In the genomic region with DNA sequence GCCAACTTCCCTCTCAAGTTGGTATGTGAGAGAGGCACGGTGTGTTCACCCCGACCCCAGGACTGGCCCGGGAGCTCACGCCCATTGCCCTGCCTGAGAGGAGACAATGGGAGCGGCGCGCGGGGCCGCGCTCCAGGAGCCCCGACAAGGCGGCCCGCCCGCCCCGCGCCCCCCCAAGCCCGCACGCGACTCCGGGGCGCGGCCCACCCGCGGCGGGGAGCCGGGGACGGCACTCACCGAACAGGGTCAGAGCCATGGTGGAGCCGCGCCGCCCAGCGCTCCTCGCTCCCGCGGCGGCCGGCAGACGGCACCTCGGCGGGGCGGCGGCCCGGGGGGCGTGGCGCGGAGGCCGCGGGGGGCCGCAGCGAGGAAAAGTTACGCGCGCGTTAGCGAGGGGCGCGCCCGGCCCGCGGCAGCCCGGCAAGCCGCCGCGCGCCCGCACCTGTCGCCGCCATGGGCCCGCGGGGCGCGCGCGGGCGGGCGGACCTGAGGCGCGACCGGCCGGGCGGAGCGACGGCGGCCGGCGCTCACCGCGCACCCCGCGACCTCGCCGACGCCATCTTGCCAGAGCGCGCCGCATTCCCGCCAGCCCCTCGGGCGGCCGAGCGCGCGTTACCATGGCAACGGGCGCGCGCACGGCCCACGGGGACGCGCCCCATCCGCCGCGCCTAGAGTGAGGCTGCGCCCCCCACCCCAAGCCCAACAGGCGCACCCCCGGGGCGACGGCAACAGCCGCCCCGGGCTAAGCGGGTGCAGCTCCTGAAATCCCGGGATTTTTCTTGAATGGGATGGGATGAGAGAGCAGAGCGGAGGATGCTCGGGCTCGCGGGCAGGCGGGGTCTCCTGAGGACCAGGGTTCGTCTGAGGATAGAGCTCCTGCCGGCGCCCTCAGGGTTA, we compare ENCODE assay signal across 8 mouse cellular contexts. TPM values are rescaled to one million over a fixed set of nuclear protein-coding genes. Genes with fewer than 3 reads are reported as not detected.
DNase-seq lines count a peak whose midpoint lies in the region; ATAC-seq lines count a peak whose summit lies in the region.

Gene Chn1 (minus strand): TSS at position 561 of the 897 bp plus-strand sequence.

- ATAC-seq in intestine, embryonic 14.5 days (replicated peaks; ENCODE audit: low FRiP score, low TSS enrichment, low read depth), result peak; percentile 94
- 0 out of 2 replicates have a peak, but pooled peaks have one; percentile 12 for ATAC-seq in megakaryocyte, adult 5-6 weeks (ENCODE audit: poor library complexity, severe bottlenecking)
- ATAC-seq in activated CD4-positive, CD25-positive, alpha-beta regulatory T cell, adult 4 months, result no peak

- peak within 1 kb of the TSS; percentile 76 for H3K4me3 ChIP-seq in intestine, embryonic 14.5 days (ENCODE audit: low read depth, low read length)

- no peaks in the 10 kb centered on the region for H3K9me3 ChIP-seq in intestine, embryonic 14.5 days (ENCODE audit: control insufficient read depth, low read length)

- H3K4me2 ChIP-seq in intestine, embryonic 14.5 days (ENCODE audit: low read length), result peak within 1 kb of the TSS; percentile 74

- DNase-seq in WW6 (ENCODE audit: low read depth, low spot score), result peak; percentile 63
- DNase-seq in cerebellum, postnatal 36 days, result peak; percentile 58 to 68
- DNase-seq in gastrocnemius, postnatal 25 days, result peak; percentile 39
- DNase-seq in intestine, embryonic 14.5 days (ENCODE audit: low spot score), result peak; percentile 90
- DNase-seq in left cerebral cortex, adult 9 months (ENCODE audit: low spot score in 2 of 2), result peak; percentile 35 to 59
- DNase-seq in right cerebral cortex, postnatal 14 days, result peak; percentile 78

- peak within 1 kb of the TSS; percentile 60 for H3K9ac ChIP-seq in intestine, embryonic 14.5 days (ENCODE audit: low read length)

- H3K27ac ChIP-seq in intestine, embryonic 14.5 days (ENCODE audit: low read depth), result no peak within 1 kb of the TSS

- under 1% methylated on average over 115 of the region's 131 CpGs for WGBS in intestine, embryonic 14.5 days

- H3K36me3 ChIP-seq in intestine, embryonic 14.5 days (ENCODE audit: control insufficient read depth, insufficient read depth, low read length), result no peaks in the 10 kb centered on the region

- H3K27me3 ChIP-seq in intestine, embryonic 14.5 days (replicated peaks; ENCODE audit: control insufficient read depth, insufficient read depth, low read length), result peaks cover 9% of the 10 kb centered on the region; the same call in 1 of the 2 replicates

- peaks cover 3% of the 10 kb centered on the region for H3K4me1 ChIP-seq in intestine, embryonic 14.5 days (replicated peaks; ENCODE audit: control insufficient read depth, insufficient read depth, low read length)

RNA-seq across cellular contexts. Expression of gene Chn1, which starts in this region (rescaled TPM):
- total RNA-seq in gastrocnemius, postnatal 25 days (2021), result 1 to 10 TPM; 3.5 to 5.7 TPM
- 21.5 and 24.3 TPM in 2 replicates for polyA plus RNA-seq in intestine, embryonic 14.5 days (2014; fragmentation: Nextera tagmentation; extraction: Ambion mirVana)
- not detected in 2 replicates for total RNA-seq in megakaryocyte, adult 5-6 weeks (2015)
- not detected in 2 replicates for total RNA-seq in megakaryocyte, adult 5-6 weeks (2017)
- not detected for polyA plus RNA-seq in activated CD4-positive, CD25-positive, alpha-beta regulatory T cell, adult 4 months (2017; shearing (Covaris generic))

Comparison
In these comparisons a context has a peak if more than half of its experiments do, and no peak if none do; other contexts are left out.
1. RNA of gene Chn1 (total RNA-seq): 3.5 to 5.7 TPM in gastrocnemius, postnatal 25 days; not detected in megakaryocyte, adult 5-6 weeks; every median in the first group is over 4 times any median in the second.
2. RNA of gene Chn1 (polyA plus RNA-seq): 21.5 to 24.3 TPM in intestine, embryonic 14.5 days; not detected in activated CD4-positive, CD25-positive, alpha-beta regulatory T cell, adult 4 months; every median in the first group is over 10 times any median in the second.
3. Peak in ATAC-seq in megakaryocyte, adult 5-6 weeks; RNA of the gene not detected or under 1 TPM.
4. DNase-seq: peak in every context shown above with its lines; median percentile 90 in intestine, embryonic 14.5 days; 78 in right cerebral cortex, postnatal 14 days; 63 in WW6; 63 in cerebellum, postnatal 36 days; 47 in left cerebral cortex, adult 9 months; 39 in gastrocnemius, postnatal 25 days.